Mouse (Mus musculus) kidney, embryonic 16.5 days (tissue): ENCODE results near the gene Mmaa. TPM values are rescaled to one million over a fixed set of nuclear protein-coding genes. Genes with fewer than 3 reads are reported as not detected.

Experiments used
- ATAC-seq: fragments of 200-750 bp; cut with Nextera tagmentation; 2 replicates; pipeline ENCODE4 v1.8.0; 2017; ENCODE audit warnings: moderate TSS enrichment; ENCODE audit not compliant: low FRiP score, low TSS enrichment
- H3K27ac ChIP-seq: fragments of 300-500 bp; sonication (generic); 2 replicates; pipeline ENCODE4 v1.5.1; 2014; ENCODE audit warnings: low read length
- H3K27me3 ChIP-seq: fragments of 300-500 bp; sonication (generic); 2 replicates; pipeline ENCODE4 v1.6.1; 2014; ENCODE audit warnings: low read length, control low read depth, mixed read lengths; ENCODE audit not compliant: insufficient read depth
- H3K36me3 ChIP-seq: fragments of 300-500 bp; sonication (generic); 2 replicates; pipeline ENCODE4 v1.6.1; 2014; ENCODE audit warnings: low read length, control low read depth, mixed read lengths; ENCODE audit not compliant: insufficient read depth
- H3K4me1 ChIP-seq: fragments of 300-500 bp; sonication (generic); 2 replicates; pipeline ENCODE4 v1.6.1; 2014; ENCODE audit warnings: low read length, control low read depth, mixed read lengths; ENCODE audit not compliant: insufficient read depth
- H3K4me2 ChIP-seq: fragments of 300-500 bp; sonication (generic); replicated peaks from 2 replicates; pipeline ENCODE4 v1.6.1; 2014; ENCODE audit warnings: low read depth, low read length
- H3K4me3 ChIP-seq: fragments of 300-500 bp; sonication (generic); 2 replicates; pipeline ENCODE4 v1.5.1; 2014; ENCODE audit warnings: mild to moderate bottlenecking, low read length
- H3K9ac ChIP-seq: fragments of 300-500 bp; sonication (generic); replicated peaks from 2 replicates; pipeline ENCODE4 v1.6.1; 2014; ENCODE audit warnings: low read length
- H3K9me3 ChIP-seq: fragments of 300-500 bp; sonication (generic); 2 replicates; pipeline ENCODE4 v1.6.1; 2016; ENCODE audit warnings: low read length, control low read depth
- whole genome bisulfite sequencing: fragments of 180-500 bp; shearing (Covaris S2); extraction: QIAGEN DNeasy Blood & Tissue Kit; methylation state at CpG from one replicate; pipeline ENCODE4 v1.1.7; 2014; 5-methylcytosine and 5-hydroxymethylcytosine counted together
- polyA plus RNA-seq: library from polyadenylated mRNA; unstranded; fragments of >200 nt; fragmentation: Nextera tagmentation; extraction: Ambion mirVana; gene quantifications from 2 replicates; pipeline ENCODE4 v1.2.1, GENCODE M21; 2015

Mmaa gene
- polyA plus RNA-seq, 1 experiment from 2014 or later, result 14.0 TPM

- no peak for ATAC-seq
- 76% methylated on average over 4 of the region's 4 CpGs for WGBS
- no peaks in the 10 kb centered on the region for H3K27me3 ChIP-seq
These were observed 22.1 kb downstream of the Mmaa start for GRCm38 (mm10) chr8:79272676-79273075.

GRCm38 (mm10) chr8:79268921-79269320, 25.8 kb downstream of the Mmaa start:
- Histone ChIP-seq H3K27ac (no peak overlapping the region), H3K4me1 (no peaks in the 10 kb centered on the region), H3K4me2 (no peak overlapping the region), H3K36me3 (peaks cover 25% of the 10 kb centered on the region), H3K9me3 (no peaks in the 10 kb centered on the region), H3K9ac (no peak overlapping the region), H3K27me3 (no peaks in the 10 kb centered on the region), H3K4me3 (no peak overlapping the region)
- WGBS, result 94% methylated on average over 7 of the region's 7 CpGs
- no peak for ATAC-seq

More at GRCm38 (mm10) chr8:79272676-79273075, 22.1 kb downstream of the Mmaa start:
- Histone ChIP-seq H3K9ac (no peak overlapping the region), H3K36me3 (peaks cover 28% of the 10 kb centered on the region), H3K27ac (no peak overlapping the region), H3K4me2 (no peak overlapping the region), H3K4me3 (no peak overlapping the region), H3K9me3 (no peaks in the 10 kb centered on the region), H3K4me1 (no peaks in the 10 kb centered on the region)

DNA sequence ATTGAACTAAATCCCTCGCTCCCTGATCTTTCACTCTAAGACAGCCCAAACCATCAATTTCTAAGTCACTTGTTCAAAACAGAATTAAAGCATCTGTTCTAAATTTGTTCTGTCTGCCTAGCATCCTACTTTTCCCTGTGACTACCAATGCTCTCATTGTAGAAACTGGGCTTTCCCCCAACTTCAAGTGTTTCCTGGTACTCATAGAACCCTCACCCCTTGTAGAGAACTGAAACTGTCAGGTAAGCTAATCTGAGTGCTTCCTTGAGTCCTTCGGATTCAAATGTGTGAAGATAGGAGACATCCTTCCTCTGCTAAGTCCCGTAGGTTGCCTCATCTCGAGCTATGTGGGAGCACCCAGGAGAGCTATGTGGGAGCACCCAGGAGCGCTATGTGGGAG, 32.8 kb downstream of the Mmaa start:
- Histone ChIP-seq H3K36me3 (no peaks in the 10 kb centered on the region), H3K4me3 (no peak overlapping the region), H3K27me3 (no peaks in the 10 kb centered on the region), H3K9ac (no peak overlapping the region), H3K9me3 (no peaks in the 10 kb centered on the region), H3K27ac (no peak overlapping the region), H3K4me1 (no peaks in the 10 kb centered on the region), H3K4me2 (no peak overlapping the region)
- 87% methylated on average over 5 of the region's 5 CpGs for WGBS
- no peak for ATAC-seq

- Histone ChIP-seq H3K4me2 (no peak overlapping the region), H3K9me3 (no peaks in the 10 kb centered on the region), H3K4me3 (no peak overlapping the region), H3K4me1 (no peaks in the 10 kb centered on the region), H3K27ac (no peak overlapping the region), H3K27me3 (no peaks in the 10 kb centered on the region), H3K9ac (no peak overlapping the region), H3K36me3 (no peaks in the 10 kb centered on the region)
- WGBS, result 57% methylated on average over 8 of the region's 8 CpGs
- ATAC-seq, result no peak
These were observed 38.5 kb downstream of the Mmaa start for GRCm38 (mm10) chr8:79256076-79256705.

DNA sequence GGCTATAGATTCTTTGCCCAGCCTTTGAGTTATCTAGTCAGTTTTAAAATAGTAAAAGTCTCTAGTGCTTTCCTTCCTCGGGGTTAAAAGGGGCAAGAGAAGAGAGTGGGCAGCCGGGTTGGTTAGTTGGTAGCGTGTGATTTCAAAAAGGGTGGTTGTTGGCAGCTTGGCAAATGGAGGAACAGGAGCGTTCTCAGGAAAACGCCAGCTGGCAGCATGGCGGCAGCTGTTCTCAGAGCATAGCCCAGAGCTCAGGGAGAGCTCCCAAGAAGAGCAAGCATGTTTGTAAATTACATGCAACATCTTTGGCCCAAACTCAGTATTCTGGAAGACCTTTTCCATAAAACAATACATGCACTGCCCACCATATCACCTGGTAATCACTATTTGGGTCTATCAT, 41.0 kb downstream of the Mmaa start:
- Histone ChIP-seq H3K4me1 (no peaks in the 10 kb centered on the region), H3K36me3 (no peaks in the 10 kb centered on the region), H3K27me3 (no peaks in the 10 kb centered on the region), H3K9ac (no peak overlapping the region), H3K9me3 (no peaks in the 10 kb centered on the region), H3K27ac (no peak overlapping the region), H3K4me3 (no peak overlapping the region), H3K4me2 (no peak overlapping the region)
- no peak for ATAC-seq
- WGBS, result 88% methylated on average over 6 of the region's 6 CpGs

DNA sequence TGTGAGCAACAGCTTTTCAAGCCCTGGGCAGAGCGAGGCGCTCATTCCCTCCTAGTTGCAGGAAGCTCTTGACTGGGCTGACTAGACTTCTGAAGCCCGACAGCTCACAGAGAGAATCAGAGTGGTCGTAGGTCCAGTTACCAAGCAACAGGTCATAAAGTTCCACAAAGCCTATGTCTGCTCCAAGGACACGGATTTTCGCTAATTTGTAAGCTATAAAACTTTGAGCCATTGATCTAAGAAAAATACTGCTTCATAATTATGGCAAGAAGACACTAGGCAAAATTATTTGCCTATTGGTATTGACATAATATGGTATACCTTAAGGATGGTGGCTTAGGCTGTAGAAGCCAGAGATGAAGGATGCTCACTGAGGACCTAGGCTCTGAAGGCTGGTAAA, 46.3 kb downstream of the Mmaa start, which contains the start of gene 1700011L22Rik:
1700011L22Rik (minus strand) TSS at position 101 of the 400 bp plus-strand sequence.
- no peak within 1 kb of the TSS for H3K4me2 ChIP-seq
- no peak within 1 kb of the TSS for H3K4me3 ChIP-seq
- no peaks in the 10 kb centered on the region for H3K4me1 ChIP-seq
- H3K9ac ChIP-seq, result no peak within 1 kb of the TSS
- 58% methylated on average over 6 of the region's 6 CpGs for WGBS
- no peaks in the 10 kb centered on the region for H3K9me3 ChIP-seq
- no peaks in the 10 kb centered on the region for H3K27me3 ChIP-seq
- H3K36me3 ChIP-seq, result no peaks in the 10 kb centered on the region
- no peak within 1 kb of the TSS for H3K27ac ChIP-seq
- ATAC-seq, result no peak

DNA sequence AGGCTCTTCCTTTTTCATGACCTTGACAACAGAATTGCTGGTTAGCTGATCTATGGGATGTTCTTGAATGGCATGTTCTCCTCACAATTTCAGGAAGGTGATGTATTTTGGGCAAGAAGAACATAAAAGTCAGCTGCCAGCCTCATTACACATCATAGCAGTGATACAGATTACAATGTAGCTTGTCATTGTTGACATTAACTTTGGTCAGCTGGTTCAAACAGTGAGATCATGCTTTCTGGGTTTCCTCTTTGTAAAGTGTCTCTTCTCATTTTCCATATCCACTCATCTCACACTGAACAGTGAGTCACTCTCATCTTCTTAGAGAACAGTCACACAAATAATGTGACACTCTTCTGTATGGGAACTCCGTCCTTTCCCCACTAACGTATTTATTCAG, 51.3 kb downstream of the Mmaa start:
- no peaks in the 10 kb centered on the region for H3K27me3 ChIP-seq
- no peak overlapping the region for H3K27ac ChIP-seq
- no peak overlapping the region for H3K4me2 ChIP-seq
- H3K9me3 ChIP-seq, result no peaks in the 10 kb centered on the region
- 68% methylated on average over 2 of the region's 2 CpGs for WGBS
- no peaks in the 10 kb centered on the region for H3K36me3 ChIP-seq
- H3K9ac ChIP-seq, result no peak overlapping the region
- ATAC-seq, result no peak
- no peak overlapping the region for H3K4me3 ChIP-seq
- H3K4me1 ChIP-seq, result no peaks in the 10 kb centered on the region

DNA sequence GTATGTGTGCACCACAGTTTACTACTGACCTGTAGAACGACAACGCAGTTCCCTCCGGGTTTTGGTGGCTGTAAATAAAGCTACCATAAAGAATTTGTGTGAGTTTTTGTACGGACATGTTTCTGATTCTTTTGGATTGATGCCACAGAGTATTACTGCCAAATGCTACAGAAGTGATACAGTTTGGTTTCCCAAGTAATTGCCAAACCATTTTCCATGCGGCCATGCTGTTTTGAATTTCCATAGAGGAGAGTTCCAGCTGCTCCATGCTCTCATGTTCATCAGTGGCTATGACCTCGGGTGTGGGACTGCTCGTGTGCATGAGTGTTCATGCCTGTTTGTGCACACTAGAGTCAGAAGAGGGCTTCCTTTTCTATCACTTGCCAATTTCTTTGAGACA, 54.7 kb downstream of the Mmaa start:
- no peak overlapping the region for H3K4me3 ChIP-seq
- H3K27ac ChIP-seq, result no peak overlapping the region
- 69% methylated on average over 7 of the region's 7 CpGs for WGBS
- no peaks in the 10 kb centered on the region for H3K27me3 ChIP-seq
- no peak overlapping the region for H3K4me2 ChIP-seq
- no peak for ATAC-seq
- no peaks in the 10 kb centered on the region for H3K36me3 ChIP-seq
- no peaks in the 10 kb centered on the region for H3K4me1 ChIP-seq
- no peaks in the 10 kb centered on the region for H3K9me3 ChIP-seq
- H3K9ac ChIP-seq, result no peak overlapping the region

DNA sequence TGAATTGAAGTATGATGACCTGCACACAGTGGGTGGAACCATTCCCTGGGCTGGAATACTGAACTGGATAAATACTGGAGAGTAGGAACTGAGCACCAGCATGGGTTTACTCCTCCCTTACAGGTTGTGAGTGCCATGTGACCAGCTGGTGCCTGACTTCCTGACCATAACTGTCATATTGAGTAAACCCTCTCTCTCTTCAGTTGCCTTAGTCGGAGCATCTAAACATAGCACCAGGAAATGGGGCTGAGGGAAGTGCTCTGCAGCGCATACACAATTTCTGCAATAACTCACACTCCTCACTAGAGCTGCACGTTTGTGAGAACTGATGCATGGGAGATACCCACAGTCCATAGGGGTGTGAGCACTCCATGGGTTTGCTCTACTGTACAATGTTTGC, 55.4 kb downstream of the Mmaa start:
- no peak overlapping the region for H3K4me2 ChIP-seq
- 65% methylated on average over 3 of the region's 3 CpGs for WGBS
- H3K4me3 ChIP-seq, result no peak overlapping the region
- no peaks in the 10 kb centered on the region for H3K36me3 ChIP-seq
- no peak for ATAC-seq
- no peak overlapping the region for H3K9ac ChIP-seq
- H3K9me3 ChIP-seq, result no peaks in the 10 kb centered on the region
- no peaks in the 10 kb centered on the region for H3K27me3 ChIP-seq
- no peaks in the 10 kb centered on the region for H3K4me1 ChIP-seq
- no peak overlapping the region for H3K27ac ChIP-seq

GRCm38 (mm10) chr8:79229266-79229888, 65.4 kb downstream of the Mmaa start:
- ATAC-seq, result no peak
- Histone ChIP-seq H3K4me1 (no peaks in the 10 kb centered on the region), H3K4me2 (no peak overlapping the region), H3K9ac (no peak overlapping the region), H3K27me3 (no peaks in the 10 kb centered on the region), H3K9me3 (peaks cover 5% of the 10 kb centered on the region; the same call in 1 of the 2 replicates), H3K36me3 (no peaks in the 10 kb centered on the region), H3K4me3 (no peak overlapping the region), H3K27ac (no peak overlapping the region)
- 74% methylated on average over 8 of the region's 8 CpGs for WGBS
